Mouse (Mus musculus) c-Kit-negative CD71-positive TER-119-positive erythroid progenitor cells, embryonic 14.5 days (primary cell): ENCODE data around the gene Irs1.

Experiments
- DNase-seq: peaks from one replicate; pipeline ENCODE4 v3.0.0-alpha.2; 2013; ENCODE audit warnings: low read depth, low spot score

Gene Irs1

DNA sequence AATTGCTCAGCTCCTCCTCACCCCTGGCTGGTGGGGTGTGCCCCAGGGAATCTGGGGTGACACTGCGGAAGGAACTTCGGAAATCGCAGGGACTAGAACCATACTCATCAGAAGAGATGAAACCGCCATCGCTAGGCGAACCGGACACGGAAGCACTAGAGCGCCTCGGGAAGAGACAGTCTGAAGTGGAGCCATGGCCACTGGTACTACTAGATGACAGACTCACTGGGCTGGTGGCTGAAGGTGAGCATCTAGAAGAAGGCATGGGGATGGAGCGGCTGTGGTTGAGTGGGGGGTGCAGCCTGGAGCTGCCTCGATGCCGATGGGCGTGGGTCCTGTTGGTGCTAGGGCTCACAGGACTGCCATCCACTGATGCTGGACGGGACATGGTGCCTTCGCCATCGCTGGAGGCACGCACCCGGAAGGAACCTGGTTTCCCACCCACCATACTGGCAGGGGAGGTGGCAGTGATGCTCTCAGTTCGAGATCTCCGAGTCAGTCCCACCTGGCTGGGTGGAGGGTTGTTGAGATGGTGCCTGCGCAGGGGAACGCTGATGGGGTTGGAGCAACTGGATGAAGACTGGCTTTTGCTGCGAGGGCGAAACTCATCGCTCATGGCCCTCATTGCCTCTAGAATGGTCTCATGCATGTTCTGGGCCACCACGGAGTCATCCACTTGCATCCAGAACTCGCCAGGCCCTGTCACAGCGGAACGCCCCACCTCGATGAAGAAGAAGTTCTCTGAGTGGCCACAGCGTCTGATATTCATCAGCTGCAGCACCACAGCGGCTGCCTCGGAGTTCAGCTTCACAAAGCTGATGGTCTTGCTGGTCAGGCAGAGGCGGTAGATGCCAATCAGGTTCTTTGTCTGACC, 1.9 kb downstream of the Irs1 start:
- DNase-seq: no peak

- DNase-seq: no peak
These were observed 2.7 kb downstream of the Irs1 start for GRCm38 (mm10) chr1:82288421-82288990.

- DNase-seq: no peak
These were observed 3.4 kb downstream of the Irs1 start for GRCm38 (mm10) chr1:82287776-82288325.

- no peak for DNase-seq
These were observed 4.0 kb downstream of the Irs1 start for GRCm38 (mm10) chr1:82287052-82287775.

DNA sequence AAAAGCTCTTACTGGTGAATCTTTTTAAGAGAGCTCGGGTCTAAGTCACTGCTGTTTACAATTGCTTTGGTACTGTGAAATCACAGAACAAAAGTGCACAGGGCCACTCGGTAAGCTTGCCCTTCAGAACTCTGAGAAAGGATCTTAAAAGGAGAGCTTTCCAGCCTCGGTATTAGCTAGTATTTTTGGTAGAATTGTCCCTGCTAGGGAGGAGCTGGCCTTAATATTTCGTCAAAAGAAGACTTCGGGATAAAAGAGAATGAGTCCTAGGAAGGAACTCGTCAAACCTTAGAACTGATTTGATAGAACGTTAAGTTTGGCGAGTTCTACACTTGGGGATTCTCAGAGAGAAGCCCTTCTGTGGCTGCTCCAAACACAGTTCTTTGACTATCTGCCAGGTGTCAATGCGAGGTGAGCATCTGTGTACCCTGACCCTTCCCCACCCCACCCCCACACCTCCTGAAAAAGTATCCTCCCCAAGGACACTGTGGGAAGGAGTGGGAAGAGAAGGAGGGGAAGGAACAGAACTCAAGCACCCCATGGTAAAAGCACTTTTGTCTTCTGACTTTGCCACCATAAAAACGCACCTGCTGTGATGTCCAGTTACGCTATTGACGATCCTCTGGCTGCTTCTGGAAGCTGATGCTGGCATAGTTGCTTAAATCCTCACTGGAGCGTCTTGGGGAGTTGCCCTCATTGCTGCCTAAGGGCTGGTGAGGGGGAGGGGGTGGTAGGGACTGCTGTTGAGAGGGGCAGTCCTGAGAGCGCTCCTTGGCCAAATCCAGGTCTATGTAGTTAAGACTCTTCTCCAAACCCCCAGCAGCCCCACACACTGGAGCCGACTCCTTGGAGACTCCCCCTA, 4.8 kb downstream of the Irs1 start:
- DNase-seq: no peak

GRCm38 (mm10) chr1:82285461-82286189, 5.6 kb downstream of the Irs1 start:
- no peak for DNase-seq

GRCm38 (mm10) chr1:82284403-82284802, 6.8 kb downstream of the Irs1 start:
- DNase-seq: no peak

GRCm38 (mm10) chr1:82283901-82284301, 7.3 kb downstream of the Irs1 start:
- DNase-seq: no peak

DNA sequence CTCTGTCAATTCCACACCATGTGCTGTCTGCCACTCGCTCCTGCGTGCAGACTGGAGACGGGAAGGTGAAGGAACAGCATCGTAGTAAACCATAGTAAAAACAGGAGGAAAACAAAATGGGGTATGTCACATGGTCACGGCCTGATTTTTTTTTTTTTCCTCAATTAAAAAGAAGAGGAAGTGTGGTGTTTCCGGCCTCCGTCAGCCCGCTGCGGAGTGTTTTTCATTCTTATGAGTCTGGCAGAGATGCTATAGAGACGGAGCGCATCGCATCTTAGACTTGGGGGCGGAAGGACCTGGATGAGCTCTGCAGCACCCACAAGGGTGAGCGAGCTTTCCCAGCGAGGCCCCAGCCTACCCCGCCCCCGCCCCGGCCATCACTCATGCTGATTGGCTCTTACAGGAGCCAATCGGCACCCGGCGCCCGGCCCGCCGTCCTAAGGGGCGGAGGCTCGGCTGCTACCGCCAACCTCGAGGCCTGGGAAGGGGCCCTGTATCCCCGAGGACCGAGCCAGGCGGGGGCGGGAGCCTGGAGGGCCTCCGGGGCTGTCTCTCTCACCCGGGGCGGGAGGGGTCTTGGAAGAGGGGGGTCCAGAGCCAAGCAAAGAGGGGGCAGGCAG, 8.1 kb downstream of the Irs1 start:
- peak; percentile 52 for DNase-seq

DNA sequence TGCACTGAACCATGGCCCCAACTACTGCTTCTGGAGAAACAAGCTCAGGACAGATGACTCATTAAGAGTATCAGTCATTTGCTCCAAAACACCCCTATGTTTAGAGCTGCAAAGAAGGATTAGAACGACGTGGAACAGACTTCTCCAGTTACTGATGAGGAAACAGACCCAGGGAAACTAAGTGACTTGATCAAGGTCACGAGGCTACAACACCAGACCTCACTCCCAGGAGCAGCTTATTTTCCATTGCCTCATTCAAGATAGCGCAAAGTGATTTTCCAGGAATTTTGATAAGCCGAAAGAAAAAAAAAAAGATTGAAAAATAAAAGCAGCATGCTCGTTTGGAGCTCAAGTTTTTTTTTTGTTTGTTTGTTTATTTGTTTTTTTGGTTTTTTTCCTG, 9.4 kb downstream of the Irs1 start:
- DNase-seq: no peak

GRCm38 (mm10) chr1:82279768-82280167, 11.4 kb downstream of the Irs1 start:
- DNase-seq: no peak

- no peak for DNase-seq
These were observed 16.9 kb downstream of the Irs1 start for GRCm38 (mm10) chr1:82274361-82274760.

- DNase-seq: no peak
These were observed 17.7 kb downstream of the Irs1 start for GRCm38 (mm10) chr1:82273529-82273928.

- DNase-seq: no peak
These were observed 19.0 kb downstream of the Irs1 start for GRCm38 (mm10) chr1:82272231-82272630.

DNA sequence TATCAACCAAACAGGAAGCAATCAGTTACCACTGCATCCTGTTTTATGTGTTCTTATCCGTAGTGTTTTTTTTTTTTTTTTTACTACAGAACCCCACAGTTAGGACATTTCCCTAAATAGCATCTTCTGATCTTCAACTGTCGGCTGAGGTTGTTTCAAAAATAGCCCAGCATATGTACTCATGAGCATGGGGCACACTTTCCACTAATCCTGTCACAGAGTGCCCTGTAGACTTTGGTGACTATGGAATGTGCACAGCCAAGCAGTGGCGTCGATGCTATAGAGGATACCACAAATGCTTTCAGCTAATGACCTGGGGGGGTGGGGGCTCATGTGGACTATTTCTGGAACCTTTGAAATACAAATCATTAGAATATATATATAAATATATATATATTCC, 23.7 kb downstream of the Irs1 start:
- no peak for DNase-seq

DNA sequence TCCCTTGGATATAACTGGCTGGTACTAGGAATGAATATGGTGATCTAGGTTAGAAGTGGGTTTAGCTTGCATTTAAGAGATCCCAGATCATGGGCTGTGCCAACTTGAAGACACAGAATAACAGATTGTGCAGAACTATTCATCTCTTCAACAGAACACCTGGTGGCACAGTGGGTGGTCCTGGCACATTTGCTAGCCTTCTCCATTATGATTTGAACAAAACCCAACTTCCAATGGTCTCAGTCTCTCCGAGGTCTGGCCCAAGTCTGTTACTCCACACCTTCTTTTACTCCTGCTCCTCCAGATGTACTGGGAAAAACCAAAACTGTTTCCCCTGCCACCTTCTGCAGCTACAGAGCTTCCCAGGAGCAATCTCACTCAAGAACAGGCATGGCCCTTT, 28.9 kb downstream of the Irs1 start:
- no peak for DNase-seq

GRCm38 (mm10) chr1:82261638-82262037, 29.6 kb downstream of the Irs1 start:
- no peak for DNase-seq

DNA sequence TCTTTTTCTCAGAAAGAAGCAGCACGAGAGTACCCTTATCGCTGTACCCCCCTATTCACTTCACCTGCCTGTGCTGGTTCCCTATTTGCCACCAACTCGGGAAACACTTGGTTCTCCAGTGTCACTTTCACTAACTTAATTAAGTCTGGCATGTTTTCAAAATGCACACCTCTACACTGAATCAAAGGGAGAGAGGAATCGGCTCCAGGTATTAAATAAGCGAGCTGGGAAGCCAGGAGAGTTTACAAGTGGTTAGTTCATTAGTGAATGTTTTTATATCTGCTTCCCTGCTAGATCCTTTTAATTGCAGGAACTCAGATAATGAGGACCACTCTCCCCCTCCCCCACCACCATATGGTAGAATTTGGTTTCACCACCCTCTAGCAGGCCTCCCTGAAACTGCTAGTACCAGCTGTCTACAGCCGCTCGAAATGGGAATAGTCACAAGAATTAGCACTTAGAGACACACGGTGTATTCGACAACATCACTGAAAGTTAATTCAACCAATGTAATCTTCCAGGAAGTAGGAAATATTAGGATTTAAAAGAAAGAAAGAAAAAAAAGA, 30.1 kb downstream of the Irs1 start:
- DNase-seq: no peak

GRCm38 (mm10) chr1:82260055-82260454, 31.2 kb downstream of the Irs1 start:
- no peak for DNase-seq

- no peak for DNase-seq
These were observed 32.9 kb downstream of the Irs1 start for GRCm38 (mm10) chr1:82258331-82258730.
